Mouse (Mus musculus): ENCODE measurements around the gene Tsacc.
"Not testable (repeated sequence)": the region's sequence is repeated elsewhere in the genome, so short reads cannot be mapped to it uniquely, and the experiment has no call there.

The Tsacc gene

GRCm38 (mm10) chr3:88284815-88285564 is 11.8 kb downstream of the Tsacc start:
- DNase-seq (ENCODE audit: low read depth, low spot score): not testable (repeated sequence)

- DNase-seq (ENCODE audit: low read depth, low spot score): not testable (repeated sequence)
Observed at GRCm38 (mm10) chr3:88281141-88281916, 15.5 kb downstream of the Tsacc start.

- no peak for DNase-seq (ENCODE audit: low read depth, low spot score)
Observed at GRCm38 (mm10) chr3:88280035-88280434, 16.8 kb downstream of the Tsacc start.

GRCm38 (mm10) chr3:88276529-88277143 is 20.2 kb downstream of the Tsacc start:
- no peak for DNase-seq (ENCODE audit: low read depth, low spot score)

- DNase-seq (ENCODE audit: low read depth, low spot score): no peak
Observed at GRCm38 (mm10) chr3:88276121-88276520, 20.7 kb downstream of the Tsacc start.

- no peak for DNase-seq (ENCODE audit: low read depth, low spot score)
Observed at GRCm38 (mm10) chr3:88274002-88274401, 22.8 kb downstream of the Tsacc start.

- no peak for DNase-seq (ENCODE audit: low read depth, low spot score)
Observed at GRCm38 (mm10) chr3:88271859-88272258, 24.9 kb downstream of the Tsacc start.

- not testable (repeated sequence) for DNase-seq (ENCODE audit: low read depth, low spot score)
Observed at GRCm38 (mm10) chr3:88271298-88271697, 25.5 kb downstream of the Tsacc start.

GRCm38 (mm10) chr3:88268991-88269390 is 27.8 kb downstream of the Tsacc start:
- no peak for DNase-seq (ENCODE audit: low read depth, low spot score)

GRCm38 (mm10) chr3:88268014-88268413 is 28.8 kb downstream of the Tsacc start:
- DNase-seq (ENCODE audit: low read depth, low spot score): not testable (repeated sequence)

- DNase-seq (ENCODE audit: low read depth, low spot score): no peak
Observed at GRCm38 (mm10) chr3:88262346-88262745, 34.5 kb downstream of the Tsacc start.

- DNase-seq (ENCODE audit: low read depth, low spot score): no peak
Observed at GRCm38 (mm10) chr3:88256382-88256781, 40.4 kb downstream of the Tsacc start.

GRCm38 (mm10) chr3:88255950-88256349 is 40.8 kb downstream of the Tsacc start:
- no peak for DNase-seq (ENCODE audit: low read depth, low spot score)

GRCm38 (mm10) chr3:88254268-88254926 is 42.4 kb downstream of the Tsacc start, which contains the start of gene Rhbg:
Gene Rhbg (minus strand): TSS chr3:88254709.
- DNase-seq (ENCODE audit: low read depth, low spot score): no peak

GRCm38 (mm10) chr3:88252739-88253138 is 44.1 kb downstream of the Tsacc start:
- DNase-seq (ENCODE audit: low read depth, low spot score): no peak

GRCm38 (mm10) chr3:88248406-88248805 is 48.4 kb downstream of the Tsacc start:
- no peak for DNase-seq (ENCODE audit: low read depth, low spot score)

- DNase-seq (ENCODE audit: low read depth, low spot score): no peak
Observed at GRCm38 (mm10) chr3:88247666-88248065, 49.1 kb downstream of the Tsacc start.

- DNase-seq (ENCODE audit: low read depth, low spot score): peak; percentile 33
Observed at GRCm38 (mm10) chr3:88245811-88246210, 51.0 kb downstream of the Tsacc start.

- peak; percentile 15 for DNase-seq (ENCODE audit: low read depth, low spot score)
Observed at GRCm38 (mm10) chr3:88244071-88244470, 52.7 kb downstream of the Tsacc start.

GRCm38 (mm10) chr3:88242531-88242930 is 54.3 kb downstream of the Tsacc start:
- DNase-seq (ENCODE audit: low read depth, low spot score): peak; percentile 38

GRCm38 (mm10) chr3:88241045-88241786 is 55.6 kb downstream of the Tsacc start:
- no peak for DNase-seq (ENCODE audit: low read depth, low spot score)

Data from skeletal muscle tissue, adult 2 months (tissue).